Mouse (Mus musculus) testis, postnatal 14 days (tissue): Measurements from ENCODE around the gene Pappa.

Experiments used
- DNase-seq: peaks from one replicate; pipeline ENCODE4 v3.0.0; 2021; ENCODE audit warnings: low spot score

Gene Pappa

GRCm38 (mm10) chr4:65272295-65272694 lies 148.3 kb downstream of the Pappa start:
- no peak for DNase-seq

- DNase-seq = no peak
Measured at GRCm38 (mm10) chr4:65273299-65273851, 149.4 kb downstream of the Pappa start.

- DNase-seq = no peak
Measured at GRCm38 (mm10) chr4:65278451-65279271, 154.7 kb downstream of the Pappa start.

- no peak for DNase-seq
Measured at GRCm38 (mm10) chr4:65279272-65279653, 155.3 kb downstream of the Pappa start.

- peak; percentile 42 for DNase-seq
Measured at GRCm38 (mm10) chr4:65279979-65280677, 156.2 kb downstream of the Pappa start.

GRCm38 (mm10) chr4:65280888-65281287 lies 156.9 kb downstream of the Pappa start:
- DNase-seq = no peak

- DNase-seq = no peak
Measured at GRCm38 (mm10) chr4:65283611-65284010, 159.6 kb downstream of the Pappa start.

GRCm38 (mm10) chr4:65285165-65285564 lies 161.2 kb downstream of the Pappa start:
- DNase-seq = no peak

GRCm38 (mm10) chr4:65289247-65289646 lies 165.3 kb downstream of the Pappa start:
- DNase-seq = peak; percentile 6

- DNase-seq = no peak
Measured at GRCm38 (mm10) chr4:65295741-65296140, 171.8 kb downstream of the Pappa start.

GRCm38 (mm10) chr4:65296356-65296967 lies 172.5 kb downstream of the Pappa start:
- no peak for DNase-seq

GRCm38 (mm10) chr4:65296968-65297499 lies 173.1 kb downstream of the Pappa start:
- no peak for DNase-seq

- no peak for DNase-seq
Measured at GRCm38 (mm10) chr4:65298212-65299181, 174.5 kb downstream of the Pappa start.

GRCm38 (mm10) chr4:65299365-65299764 lies 175.4 kb downstream of the Pappa start:
- no peak for DNase-seq

GRCm38 (mm10) chr4:65300431-65300830 lies 176.5 kb downstream of the Pappa start:
- no peak for DNase-seq

- DNase-seq = no peak
Measured at GRCm38 (mm10) chr4:65302666-65303065, 178.7 kb downstream of the Pappa start.

GRCm38 (mm10) chr4:65317877-65318525 lies 194.0 kb downstream of the Pappa start:
- peak; percentile 9 for DNase-seq

GRCm38 (mm10) chr4:65321340-65321739 lies 197.4 kb downstream of the Pappa start:
- DNase-seq = no peak

- DNase-seq = no peak
Measured at GRCm38 (mm10) chr4:65321959-65322358, 198.0 kb downstream of the Pappa start.

- no peak for DNase-seq
Measured at GRCm38 (mm10) chr4:65325816-65326215, 201.8 kb downstream of the Pappa start.
